Mouse (Mus musculus) bone marrow macrophage, adult 2 months (primary cell): ENCODE data around the gene Tnip1.

Source experiments
- CTCF ChIP-seq: IDR thresholded peaks from 2 replicates; pipeline ENCODE4 v1.5.1; 2012; ENCODE audit warnings: low read depth, mild to moderate bottlenecking, low read length, moderate library complexity
- POLR2A ChIP-seq: IDR thresholded peaks from 2 replicates; pipeline ENCODE4 v1.6.1; 2012; ENCODE audit warnings: mild to moderate bottlenecking, low read depth, low read length, borderline replicate concordance

DNA sequence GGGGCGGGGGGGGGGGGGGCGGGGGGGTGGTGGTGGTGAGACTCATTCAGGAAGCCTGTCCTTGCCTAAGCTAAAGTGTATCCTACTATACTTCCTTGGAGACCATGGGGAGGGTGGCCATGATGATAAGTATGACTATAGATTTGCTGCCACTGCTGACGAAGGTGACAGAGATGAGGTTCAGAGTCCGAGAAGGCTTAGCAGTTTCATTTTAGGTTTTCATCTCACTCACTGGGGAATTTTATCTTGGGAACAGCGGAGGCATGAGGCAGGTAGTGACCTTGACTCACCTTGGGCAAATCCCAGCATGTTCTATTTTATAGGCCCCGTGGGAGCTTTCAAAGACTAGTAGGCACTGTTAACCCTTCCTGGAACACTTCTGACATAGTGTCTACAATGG is 10.1 kb upstream of the Tnip1 start:
- TF ChIP-seq CTCF: no peak
- TF ChIP-seq POLR2A: no peak
